Mouse (Mus musculus) neural tube, embryonic 14.5 days (tissue): ENCODE data around the gene Prdm11. TPM values are rescaled to one million over a fixed set of nuclear protein-coding genes. Genes with fewer than 3 reads are reported as not detected.

Source experiments
- ATAC-seq: fragments of 200-750 bp; cut with Nextera tagmentation; 2 replicates; pipeline ENCODE4 v1.8.0; 2017; ENCODE audit warnings: low read depth, mild to moderate bottlenecking, moderate TSS enrichment, moderate library complexity
- H3K27ac ChIP-seq: fragments of 300-500 bp; sonication (generic); 2 replicates; pipeline ENCODE4 v1.5.1; 2014; ENCODE audit warnings: low read depth, mild to moderate bottlenecking, control low read depth, low read length, moderate library complexity, mixed read lengths
- H3K27me3 ChIP-seq: fragments of 300-500 bp; sonication (generic); 2 replicates; pipeline ENCODE4 v1.6.1; 2014; ENCODE audit warnings: low read length; ENCODE audit not compliant: control insufficient read depth, insufficient read depth
- H3K36me3 ChIP-seq: fragments of 300-500 bp; sonication (generic); 2 replicates; pipeline ENCODE4 v1.6.1; 2014; ENCODE audit warnings: low read length, mixed read lengths; ENCODE audit not compliant: control insufficient read depth, insufficient read depth
- H3K4me1 ChIP-seq: fragments of 300-500 bp; sonication (generic); 2 replicates; pipeline ENCODE4 v1.6.1; 2014; ENCODE audit warnings: low read length; ENCODE audit not compliant: control insufficient read depth, insufficient read depth
- H3K4me2 ChIP-seq: fragments of 300-500 bp; sonication (generic); 2 replicates; pipeline ENCODE4 v1.6.1; 2014; ENCODE audit warnings: mild to moderate bottlenecking, low read depth, low read length, control low read depth
- H3K4me3 ChIP-seq: fragments of 300-500 bp; sonication (generic); 2 replicates; pipeline ENCODE4 v1.5.1; 2014; ENCODE audit warnings: low read depth, low read length, control low read depth, mixed read lengths
- H3K9ac ChIP-seq: fragments of 300-500 bp; sonication (generic); replicated peaks from 2 replicates; pipeline ENCODE4 v1.6.1; 2014; ENCODE audit warnings: low read depth, mild to moderate bottlenecking, control low read depth, low read length, mixed read lengths
- H3K9me3 ChIP-seq: fragments of 300-500 bp; sonication (generic); 2 replicates; pipeline ENCODE4 v1.6.1; 2016; ENCODE audit warnings: low read length; ENCODE audit not compliant: control insufficient read depth
- WGBS: fragments of 180-500 bp; shearing (Covaris S2); extraction: QIAGEN DNeasy Blood & Tissue Kit; methylation state at CpG from one replicate; pipeline ENCODE4 v1.1.7; 2014; 5-methylcytosine and 5-hydroxymethylcytosine counted together
- polyA plus RNA-seq: library from polyadenylated mRNA; unstranded; fragments of >200 nt; fragmentation: Nextera tagmentation; extraction: Ambion mirVana; gene quantifications from 2 replicates; pipeline ENCODE4 v1.2.1, GENCODE M21; 2014

The Prdm11 gene
- 1.8 TPM in 2 replicates for polyA plus RNA-seq

GRCm38 (mm10) chr2:93045818-93046508, at the start of gene Prdm11:
TSS of gene Prdm11 (minus strand) at chr2:93046167.
- H3K4me3 ChIP-seq = peak within 1 kb of the TSS; percentile 86
- H3K27ac ChIP-seq = peak within 1 kb of the TSS; percentile 93
- no peaks in the 10 kb centered on the region for H3K36me3 ChIP-seq
- H3K27me3 ChIP-seq = no peaks in the 10 kb centered on the region
- H3K4me1 ChIP-seq = peaks cover 15% of the 10 kb centered on the region
- ATAC-seq = peak; percentile 39
- no peaks in the 10 kb centered on the region for H3K9me3 ChIP-seq
- peak within 1 kb of the TSS; percentile 93 for H3K9ac ChIP-seq
- under 1% methylated on average over 79 of the region's 90 CpGs for WGBS
- H3K4me2 ChIP-seq = peak within 1 kb of the TSS; percentile 67

DNA sequence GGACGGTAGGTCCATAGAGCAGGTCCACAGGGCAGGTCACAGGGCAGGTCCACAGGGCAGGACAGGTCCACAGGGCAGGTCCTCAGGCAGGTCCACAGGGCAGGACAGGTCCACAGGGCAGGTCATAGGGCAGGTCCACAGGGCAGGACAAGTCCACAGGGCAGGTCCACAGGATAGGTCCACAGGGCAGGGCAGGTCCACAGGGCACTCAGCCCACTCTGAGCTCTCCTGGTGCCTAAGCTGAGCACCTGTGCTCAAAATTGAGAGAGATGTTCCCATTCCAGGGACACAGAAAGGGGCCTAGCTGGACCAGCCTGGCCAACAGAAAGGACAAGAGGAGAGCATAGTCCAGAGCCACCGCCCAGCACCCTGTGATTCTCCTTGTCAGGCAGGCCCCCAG, 46.4 kb upstream of the Prdm11 start:
- Histone ChIP-seq H3K9ac (no peak overlapping the region), H3K4me3 (no peak overlapping the region), H3K36me3 (no peaks in the 10 kb centered on the region), H3K9me3 (no peaks in the 10 kb centered on the region), H3K27ac (0 out of 2 replicates have a peak overlapping the region, but pooled peaks have one; percentile 16), H3K4me2 (no peak overlapping the region), H3K4me1 (no peaks in the 10 kb centered on the region), H3K27me3 (no peaks in the 10 kb centered on the region)
- no peak for ATAC-seq
- WGBS = 89% methylated on average over 2 of the region's 2 CpGs

DNA sequence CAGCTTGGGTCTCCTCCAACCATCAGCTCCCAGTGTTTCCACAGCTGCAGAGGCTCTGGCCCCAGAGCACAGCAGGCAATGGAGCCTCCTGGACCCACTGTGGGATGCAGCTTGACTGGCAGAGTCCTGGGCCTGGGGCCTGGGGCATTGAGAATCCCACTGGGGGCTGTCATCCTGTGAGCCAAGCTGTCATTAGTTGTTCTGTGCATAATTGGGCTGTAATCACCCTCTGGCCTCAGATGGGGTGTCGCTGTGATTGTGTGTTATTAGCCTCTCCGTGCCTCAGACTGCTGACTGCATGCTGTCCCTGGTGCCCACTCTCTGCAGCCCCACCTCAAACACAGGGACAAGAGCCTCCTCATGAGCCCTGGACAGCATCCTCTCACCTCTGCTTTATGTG, 45.7 kb upstream of the Prdm11 start:
- Histone ChIP-seq H3K9me3 (no peaks in the 10 kb centered on the region), H3K9ac (no peak overlapping the region), H3K27me3 (no peaks in the 10 kb centered on the region), H3K4me1 (no peaks in the 10 kb centered on the region), H3K4me3 (no peak overlapping the region), H3K4me2 (no peak overlapping the region), H3K27ac (0 out of 2 replicates have a peak overlapping the region, but pooled peaks have one; percentile 16), H3K36me3 (no peaks in the 10 kb centered on the region)
- WGBS = 10% methylated on average over 2 of the region's 2 CpGs
- peak; percentile 70; the same call in 1 of the 2 replicates for ATAC-seq

DNA sequence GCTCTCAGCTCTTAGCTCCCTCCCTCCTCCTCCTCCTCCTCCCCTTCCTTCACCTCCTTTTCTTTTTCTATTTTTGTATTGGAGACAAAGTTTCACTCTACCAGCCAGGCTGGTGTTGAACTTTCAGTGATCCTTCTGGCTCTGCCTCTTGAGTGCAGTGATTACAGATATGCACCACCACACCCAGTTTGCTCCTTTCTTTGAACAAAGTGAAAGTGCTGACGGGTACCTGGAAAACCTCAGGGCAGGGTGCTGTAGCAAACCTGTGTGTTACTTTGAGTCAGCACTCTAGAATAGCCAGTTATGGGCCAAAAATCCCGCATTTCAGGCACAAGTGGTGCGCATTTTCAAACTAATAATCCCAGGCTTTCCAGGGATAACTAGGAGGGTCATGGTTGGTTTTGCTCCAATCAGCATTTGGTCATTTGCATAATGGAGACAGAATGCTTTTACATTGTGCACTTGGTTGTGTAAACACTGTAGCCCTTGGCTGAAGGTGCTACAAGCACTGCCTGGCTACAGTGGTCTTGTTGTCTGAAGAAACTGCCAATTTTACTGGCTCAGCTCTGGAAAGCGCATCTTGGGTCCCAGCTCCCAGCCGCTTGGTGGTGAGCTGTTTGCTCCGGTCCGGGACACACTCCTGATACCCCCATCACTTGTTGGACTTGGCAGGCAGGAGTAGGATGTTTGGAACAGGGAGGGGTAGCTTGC, 43.6 kb upstream of the Prdm11 start:
- no peak overlapping the region for H3K4me2 ChIP-seq
- H3K27me3 ChIP-seq = no peaks in the 10 kb centered on the region; the same call in 1 of the 2 replicates
- H3K27ac ChIP-seq = no peak overlapping the region
- no peaks in the 10 kb centered on the region for H3K4me1 ChIP-seq
- H3K4me3 ChIP-seq = no peak overlapping the region
- 70% methylated on average over 7 of the region's 7 CpGs for WGBS
- ATAC-seq = no peak
- H3K36me3 ChIP-seq = no peaks in the 10 kb centered on the region
- no peak overlapping the region for H3K9ac ChIP-seq
- no peaks in the 10 kb centered on the region for H3K9me3 ChIP-seq

- no peaks in the 10 kb centered on the region for H3K9me3 ChIP-seq
- H3K9ac ChIP-seq = no peak overlapping the region
- ATAC-seq = no peak
- H3K4me2 ChIP-seq = no peak overlapping the region
- no peaks in the 10 kb centered on the region; the same call in 1 of the 2 replicates for H3K27me3 ChIP-seq
- no peaks in the 10 kb centered on the region for H3K4me1 ChIP-seq
- no peaks in the 10 kb centered on the region for H3K36me3 ChIP-seq
- no peak overlapping the region for H3K27ac ChIP-seq
- 88% methylated on average over 7 of the region's 7 CpGs for WGBS
- H3K4me3 ChIP-seq = no peak overlapping the region
Measured at GRCm38 (mm10) chr2:93088006-93088405, 42.0 kb upstream of the Prdm11 start.

DNA sequence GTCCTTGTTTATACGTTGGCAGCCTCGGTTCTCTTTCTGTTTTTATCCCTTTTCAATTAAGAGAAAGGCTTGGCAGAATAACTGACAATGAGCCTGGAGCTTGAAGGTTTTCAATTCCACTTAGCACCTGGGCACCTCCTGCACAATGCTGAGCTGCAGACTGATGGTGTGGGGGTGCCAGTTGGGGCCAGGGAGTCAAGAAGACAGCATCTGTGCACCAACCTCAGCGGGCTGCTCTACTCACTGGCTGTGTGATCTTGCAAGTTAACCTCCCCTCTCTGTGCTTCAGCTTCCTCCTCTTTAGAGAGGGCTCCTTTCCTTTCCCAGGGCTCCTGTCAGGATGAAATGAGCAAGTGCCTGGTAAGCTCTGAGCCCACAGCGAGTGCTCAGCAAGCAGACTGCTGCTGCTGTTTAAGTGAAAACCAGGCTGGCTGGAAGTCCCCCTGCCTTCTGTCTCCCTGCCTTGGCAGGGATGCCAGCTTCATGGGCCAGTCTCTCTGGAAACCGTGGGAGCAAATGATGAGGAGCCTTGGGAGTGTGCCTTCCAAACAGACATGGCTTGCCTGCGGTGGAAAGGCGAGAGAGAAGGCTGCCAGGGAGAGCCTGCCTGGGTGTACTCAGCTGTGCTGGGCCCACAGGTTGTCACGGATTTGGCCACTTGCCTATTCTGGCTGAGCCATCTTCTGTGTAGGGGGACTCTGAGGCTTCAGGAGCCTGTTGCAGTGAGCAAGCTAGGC, 39.5 kb upstream of the Prdm11 start:
- H3K9me3 ChIP-seq = no peaks in the 10 kb centered on the region
- H3K27ac ChIP-seq = no peak overlapping the region
- H3K4me1 ChIP-seq = 0 out of 2 replicates have a peak, but pooled peaks cover 4% of the 10 kb centered on the region
- no peaks in the 10 kb centered on the region; the same call in 1 of the 2 replicates for H3K27me3 ChIP-seq
- no peak overlapping the region for H3K9ac ChIP-seq
- no peak overlapping the region for H3K4me2 ChIP-seq
- no peaks in the 10 kb centered on the region for H3K36me3 ChIP-seq
- no peak for ATAC-seq
- H3K4me3 ChIP-seq = no peak overlapping the region
- WGBS = 58% methylated on average over 8 of the region's 8 CpGs

DNA sequence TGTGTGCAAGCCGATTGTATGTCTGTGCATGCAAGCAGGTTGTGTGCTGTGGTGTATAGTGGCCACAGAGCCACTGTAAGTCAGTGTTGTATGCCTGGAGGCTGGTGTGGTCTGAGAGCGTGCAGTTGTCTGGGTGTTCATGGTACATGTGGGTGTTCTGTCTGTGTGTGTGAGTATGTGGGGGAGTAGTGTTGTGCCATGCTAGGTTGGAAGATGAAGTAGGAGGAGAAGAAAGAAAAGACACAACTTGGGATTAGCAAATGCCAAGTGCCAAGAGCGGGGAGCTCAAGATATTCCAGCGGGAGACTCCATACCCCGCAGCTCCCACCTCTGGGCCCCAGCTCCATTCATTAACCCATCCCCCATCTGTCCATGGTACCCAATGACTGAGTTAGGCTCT, 38.5 kb upstream of the Prdm11 start:
- Histone ChIP-seq H3K9me3 (no peaks in the 10 kb centered on the region), H3K9ac (no peak overlapping the region), H3K4me1 (0 out of 2 replicates have a peak, but pooled peaks cover 4% of the 10 kb centered on the region), H3K36me3 (no peaks in the 10 kb centered on the region), H3K27ac (no peak overlapping the region), H3K4me3 (no peak overlapping the region), H3K27me3 (no peaks in the 10 kb centered on the region; the same call in 1 of the 2 replicates), H3K4me2 (no peak overlapping the region)
- WGBS = 84% methylated on average over 5 of the region's 5 CpGs
- no peak for ATAC-seq

DNA sequence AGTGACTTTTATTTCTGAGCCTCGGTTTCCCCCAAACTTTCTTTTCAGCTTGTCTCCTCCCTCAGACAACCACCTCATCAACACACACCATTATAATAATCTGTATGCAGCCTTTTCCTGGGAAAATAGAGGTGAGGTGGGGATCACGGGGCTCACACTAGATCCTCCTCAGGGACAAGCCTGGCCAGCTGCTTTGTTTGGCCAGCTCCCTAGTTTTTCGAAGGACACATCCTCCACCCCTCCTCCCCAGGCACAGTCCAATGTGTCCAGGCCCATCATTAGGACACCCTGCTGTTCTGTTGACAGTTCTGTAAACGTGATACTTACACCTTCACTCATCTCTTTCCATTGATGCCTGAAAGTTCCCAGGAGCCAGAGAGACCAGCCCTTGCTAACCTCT, 37.4 kb upstream of the Prdm11 start:
- no peaks in the 10 kb centered on the region for H3K9me3 ChIP-seq
- H3K36me3 ChIP-seq = no peaks in the 10 kb centered on the region
- no peaks in the 10 kb centered on the region; the same call in 1 of the 2 replicates for H3K27me3 ChIP-seq
- no peak overlapping the region for H3K27ac ChIP-seq
- no peak overlapping the region for H3K4me3 ChIP-seq
- no peak overlapping the region for H3K9ac ChIP-seq
- 0 out of 2 replicates have a peak, but pooled peaks cover 4% of the 10 kb centered on the region for H3K4me1 ChIP-seq
- no peak overlapping the region for H3K4me2 ChIP-seq
- no peak for ATAC-seq
- WGBS = 49% methylated on average over 4 of the region's 4 CpGs
